Mouse (Mus musculus): ENCODE data around the gene Tyro3. TPM values are rescaled to one million over a fixed set of nuclear protein-coding genes. Genes with fewer than 3 reads are reported as not detected.

The Tyro3 gene
- polyA plus RNA-seq, 1 experiment: 38.4 TPM

DNA sequence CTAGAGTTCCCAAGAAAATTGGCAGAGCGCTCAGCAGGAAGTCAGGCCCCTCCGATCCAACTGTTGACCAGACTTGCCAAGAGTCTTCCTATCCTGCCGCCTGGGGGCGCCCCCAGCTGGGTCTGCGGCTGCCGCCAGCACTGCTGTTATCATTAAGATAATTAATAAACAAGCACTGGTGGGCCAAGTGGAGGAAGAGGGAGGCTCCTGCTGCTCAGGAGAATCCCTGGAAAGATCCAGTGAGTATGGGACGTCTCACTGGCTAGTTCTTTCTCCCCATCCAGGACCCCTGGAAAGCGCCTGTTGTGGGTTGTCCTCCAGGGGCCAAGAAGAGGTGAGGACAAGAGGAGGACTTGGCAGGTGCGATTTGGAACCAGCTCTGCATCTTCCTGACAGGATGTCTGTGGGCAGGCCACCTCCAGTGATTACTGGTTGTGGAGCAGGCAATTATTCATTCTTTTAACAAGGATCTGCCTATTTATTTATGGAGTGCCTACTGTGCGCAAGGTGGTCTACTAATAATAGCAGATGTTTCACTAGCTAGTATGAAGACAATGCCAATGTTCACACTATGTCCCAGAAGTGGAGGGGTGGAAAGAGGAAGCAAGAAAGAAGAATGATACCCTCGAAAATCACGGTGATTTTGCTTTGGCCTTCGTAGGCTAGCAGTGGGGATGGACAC is 854 bp downstream of the Tyro3 start:
- no peaks in the 10 kb centered on the region for H3K36me3 ChIP-seq (ENCODE audit: control insufficient read depth, insufficient read depth, low read length, poor library complexity, severe bottlenecking)
- no peaks in the 10 kb centered on the region for H3K27me3 ChIP-seq (ENCODE audit: control insufficient read depth, insufficient read depth, low read length, poor library complexity, severe bottlenecking)
- no peak overlapping the region for H3K9ac ChIP-seq (ENCODE audit: low read depth, poor library complexity, severe bottlenecking)
- no peak overlapping the region for H3K4me3 ChIP-seq (ENCODE audit: low read depth, low read length)
- H3K4me1 ChIP-seq (ENCODE audit: control insufficient read depth, insufficient read depth, low read length): peaks cover 10% of the 10 kb centered on the region
- no peak overlapping the region for H3K27ac ChIP-seq (ENCODE audit: insufficient read depth, low read length)
- TF ChIP-seq CTCF (IDR thresholded peaks at IDR 0.05; ENCODE audit: low read depth, low read length) (peak; percentile 62), EP300 (IDR thresholded peaks at IDR 0.05; ENCODE audit: insufficient read depth, low read depth, low read length) (no peak)
- H3K9me3 ChIP-seq (replicated peaks; ENCODE audit: control insufficient read depth, insufficient read depth, low read length, poor library complexity, severe bottlenecking): no peaks in the 10 kb centered on the region

DNA sequence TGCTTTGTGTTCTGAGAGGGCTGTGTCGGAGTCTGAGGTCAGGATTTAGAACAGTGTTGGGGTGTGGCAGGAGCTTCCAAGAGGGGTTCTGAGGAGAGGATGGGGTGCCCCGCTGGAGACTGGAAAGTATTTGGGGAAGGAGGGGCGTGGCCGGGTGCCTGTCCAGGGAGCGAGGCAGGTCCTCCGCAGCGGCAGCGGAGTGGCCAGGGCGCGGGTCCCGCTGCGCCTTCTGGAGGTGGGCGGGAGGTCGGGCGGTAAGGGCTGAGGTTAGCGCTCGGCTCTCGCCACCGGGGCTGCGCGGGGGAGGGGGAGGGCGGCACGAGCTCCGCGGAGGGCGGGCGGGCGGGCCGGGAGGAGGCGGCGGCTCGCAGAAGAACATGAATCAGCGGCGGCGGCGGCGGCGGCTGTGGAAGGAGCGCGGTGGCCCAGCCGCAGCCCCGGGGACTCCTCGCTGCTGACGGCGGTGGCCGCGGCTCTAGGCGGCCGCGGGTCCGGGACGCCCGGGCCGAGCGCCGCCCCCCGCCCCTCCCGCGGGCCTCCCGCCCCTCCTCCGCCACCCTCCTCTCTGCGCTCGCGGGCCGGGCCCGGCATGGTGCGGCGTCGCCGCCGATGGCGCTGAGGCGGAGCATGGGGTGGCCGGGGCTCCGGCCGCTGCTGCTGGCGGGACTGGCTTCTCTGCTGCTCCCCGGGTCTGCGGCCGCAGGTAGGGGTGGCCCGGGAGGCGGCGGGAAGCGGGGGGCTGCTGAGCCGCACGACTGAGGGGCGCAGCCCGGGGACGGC is 1.8 kb downstream of the Tyro3 start:
- H3K4me3 ChIP-seq (ENCODE audit: low read depth, low read length): peak overlapping the region; percentile 71
- peaks cover 13% of the 10 kb centered on the region for H3K4me1 ChIP-seq (ENCODE audit: control insufficient read depth, insufficient read depth, low read length)
- H3K9ac ChIP-seq (ENCODE audit: low read depth, poor library complexity, severe bottlenecking): peak overlapping the region; percentile 92
- no peaks in the 10 kb centered on the region for H3K27me3 ChIP-seq (ENCODE audit: control insufficient read depth, insufficient read depth, low read length, poor library complexity, severe bottlenecking)
- no peaks in the 10 kb centered on the region for H3K9me3 ChIP-seq (replicated peaks; ENCODE audit: control insufficient read depth, insufficient read depth, low read length, poor library complexity, severe bottlenecking)
- no peak overlapping the region for H3K27ac ChIP-seq (ENCODE audit: insufficient read depth, low read length)
- TF ChIP-seq POLR2A (IDR thresholded peaks at IDR 0.05; ENCODE audit: insufficient read depth, low read length) (no peak), EP300 (IDR thresholded peaks at IDR 0.05; ENCODE audit: insufficient read depth, low read depth, low read length) (no peak), CTCF (IDR thresholded peaks at IDR 0.05; ENCODE audit: low read depth, low read length) (no peak)
- no peaks in the 10 kb centered on the region for H3K36me3 ChIP-seq (ENCODE audit: control insufficient read depth, insufficient read depth, low read length, poor library complexity, severe bottlenecking)

DNA sequence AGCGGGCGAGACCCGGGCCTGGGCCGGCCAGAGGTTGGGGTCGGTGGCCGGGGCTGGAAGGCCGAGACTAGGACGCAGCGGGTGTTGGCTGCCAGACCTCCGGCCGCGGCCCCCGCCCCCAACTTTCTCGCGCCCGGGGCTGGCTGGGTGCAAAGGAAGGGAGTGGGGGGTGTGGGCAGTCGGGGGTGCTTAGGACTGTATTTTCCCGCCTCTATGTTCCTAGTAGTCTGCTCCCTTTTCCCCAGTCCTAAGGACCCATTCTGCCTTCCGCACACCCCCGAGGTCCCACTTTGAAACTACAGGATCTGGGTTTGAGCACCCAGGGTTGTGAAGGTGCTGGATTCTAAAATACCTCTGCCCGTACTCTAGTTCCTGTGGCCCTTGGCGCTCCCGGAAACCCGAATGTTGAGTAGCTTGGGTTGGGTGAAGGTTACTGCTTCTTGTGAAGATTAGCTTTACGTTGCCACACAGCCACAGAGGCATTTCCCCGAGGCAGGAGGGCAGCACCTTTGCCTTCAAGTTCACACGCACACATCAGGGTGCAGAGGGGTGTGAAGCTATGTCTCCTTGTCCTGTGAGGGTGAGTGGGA is 2.5 kb downstream of the Tyro3 start:
- H3K27ac ChIP-seq (ENCODE audit: insufficient read depth, low read length): no peak overlapping the region
- peak overlapping the region; percentile 92 for H3K9ac ChIP-seq (ENCODE audit: low read depth, poor library complexity, severe bottlenecking)
- peak overlapping the region; percentile 59 for H3K4me3 ChIP-seq (ENCODE audit: low read depth, low read length)
- TF ChIP-seq EP300 (IDR thresholded peaks at IDR 0.05; ENCODE audit: insufficient read depth, low read depth, low read length) (no peak), POLR2A (IDR thresholded peaks at IDR 0.05; ENCODE audit: insufficient read depth, low read length) (no peak), CTCF (IDR thresholded peaks at IDR 0.05; ENCODE audit: low read depth, low read length) (no peak)
- no peaks in the 10 kb centered on the region for H3K9me3 ChIP-seq (replicated peaks; ENCODE audit: control insufficient read depth, insufficient read depth, low read length, poor library complexity, severe bottlenecking)
- peaks cover 18% of the 10 kb centered on the region for H3K4me1 ChIP-seq (ENCODE audit: control insufficient read depth, insufficient read depth, low read length)
- no peaks in the 10 kb centered on the region for H3K36me3 ChIP-seq (ENCODE audit: control insufficient read depth, insufficient read depth, low read length, poor library complexity, severe bottlenecking)
- H3K27me3 ChIP-seq (ENCODE audit: control insufficient read depth, insufficient read depth, low read length, poor library complexity, severe bottlenecking): no peaks in the 10 kb centered on the region

DNA sequence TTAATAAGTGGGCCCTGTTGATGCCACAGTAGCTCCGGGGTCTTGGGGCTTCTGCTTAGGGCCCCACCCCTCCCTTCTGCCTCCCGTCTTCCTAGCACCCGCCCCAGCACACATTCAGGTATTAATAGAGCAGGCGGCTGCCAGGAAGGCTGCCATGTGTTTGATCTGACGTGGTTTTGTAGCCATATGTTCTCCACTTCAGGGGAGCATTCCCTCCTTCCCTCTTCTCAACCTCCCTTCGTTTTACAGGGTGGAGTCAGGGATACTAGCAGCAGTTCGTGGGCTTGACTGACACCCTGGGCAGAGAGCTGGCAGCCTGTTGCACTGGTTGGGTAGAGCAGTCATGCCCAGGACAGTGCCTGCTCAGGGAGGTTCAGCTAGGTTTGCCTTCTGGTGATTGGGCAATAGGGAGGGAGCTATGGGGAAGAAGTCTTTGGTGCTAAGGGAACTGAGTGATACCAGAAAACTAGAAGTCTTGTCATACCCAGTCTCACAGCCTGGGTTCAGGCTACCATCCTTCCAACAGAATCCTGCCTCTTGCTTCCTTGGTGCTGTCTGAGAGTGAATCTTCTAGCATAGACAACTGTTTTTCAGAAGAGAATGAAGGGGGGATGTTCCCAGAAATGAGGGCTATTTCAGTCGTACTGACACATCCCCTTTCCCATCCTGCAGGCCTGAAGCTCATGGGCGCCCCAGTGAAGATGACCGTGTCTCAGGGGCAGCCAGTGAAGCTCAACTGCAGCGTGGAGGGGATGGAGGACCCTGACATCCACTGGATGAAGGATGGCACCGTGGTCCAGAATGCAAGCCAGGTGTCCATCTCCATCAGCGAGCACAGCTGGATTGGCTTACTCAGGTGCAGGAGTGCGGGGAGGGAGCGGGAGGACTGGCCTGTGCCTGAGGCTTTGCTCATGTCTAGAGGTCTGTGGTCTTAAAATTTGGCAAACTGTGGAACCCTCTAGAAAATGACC is 3.6 kb downstream of the Tyro3 start:
- Histone ChIP-seq H3K36me3 (ENCODE audit: control insufficient read depth, insufficient read depth, low read length, poor library complexity, severe bottlenecking) (no peaks in the 10 kb centered on the region), H3K4me3 (ENCODE audit: low read depth, low read length) (peak overlapping the region; percentile 59; the same call in 1 of the 2 replicates), H3K9ac (ENCODE audit: low read depth, poor library complexity, severe bottlenecking) (peak overlapping the region; percentile 92; the same call in 1 of the 2 replicates), H3K9me3 (replicated peaks; ENCODE audit: control insufficient read depth, insufficient read depth, low read length, poor library complexity, severe bottlenecking) (no peaks in the 10 kb centered on the region), H3K27ac (ENCODE audit: insufficient read depth, low read length) (no peak overlapping the region), H3K4me1 (ENCODE audit: control insufficient read depth, insufficient read depth, low read length) (peaks cover 19% of the 10 kb centered on the region), H3K27me3 (ENCODE audit: control insufficient read depth, insufficient read depth, low read length, poor library complexity, severe bottlenecking) (no peaks in the 10 kb centered on the region)
- TF ChIP-seq EP300 (IDR thresholded peaks at IDR 0.05; ENCODE audit: insufficient read depth, low read depth, low read length): no peak
- TF ChIP-seq POLR2A (IDR thresholded peaks at IDR 0.05; ENCODE audit: insufficient read depth, low read length): no peak
- TF ChIP-seq CTCF (IDR thresholded peaks at IDR 0.05; ENCODE audit: low read depth, low read length): no peak

DNA sequence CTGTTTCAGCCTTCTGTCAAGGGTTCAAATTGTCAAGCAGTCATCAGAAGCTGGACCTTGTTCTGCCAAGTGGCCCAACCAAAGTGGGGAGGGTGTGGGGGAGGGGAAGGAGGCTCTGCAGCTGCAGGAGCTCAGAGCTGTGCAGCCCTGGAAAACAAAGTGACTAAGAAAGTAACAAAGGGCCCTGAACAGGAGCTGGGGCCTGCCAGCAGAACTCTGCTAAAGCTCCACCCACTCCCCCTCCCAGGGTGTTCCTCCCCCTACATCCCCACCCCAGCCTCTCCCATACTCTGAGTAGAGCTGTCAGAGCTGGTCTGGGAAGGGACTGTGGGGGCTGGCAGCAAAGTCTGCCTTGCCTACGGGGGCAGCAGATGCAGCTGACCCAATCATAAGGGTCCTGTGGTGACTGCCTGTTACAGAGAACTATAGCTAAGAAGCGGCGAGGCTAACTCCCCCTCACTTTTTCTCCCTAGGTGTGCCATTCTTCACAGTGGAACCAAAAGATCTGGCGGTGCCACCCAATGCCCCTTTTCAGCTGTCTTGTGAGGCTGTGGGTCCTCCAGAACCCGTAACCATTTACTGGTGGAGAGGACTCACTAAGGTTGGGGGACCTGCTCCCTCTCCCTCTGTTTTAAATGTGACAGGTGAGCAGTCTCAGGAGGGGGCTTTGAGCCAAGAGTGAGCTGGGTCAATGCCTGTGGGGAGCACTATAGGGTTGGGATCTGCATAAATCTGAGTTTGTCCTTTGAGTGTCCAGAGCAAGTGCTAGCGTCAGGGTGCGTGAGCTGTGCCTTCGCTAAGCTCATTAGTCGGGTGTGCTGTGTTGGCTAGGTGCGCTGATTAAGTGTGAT is 5.5 kb downstream of the Tyro3 start:
- Histone ChIP-seq H3K27me3 (ENCODE audit: control insufficient read depth, insufficient read depth, low read length, poor library complexity, severe bottlenecking) (no peaks in the 10 kb centered on the region), H3K36me3 (ENCODE audit: control insufficient read depth, insufficient read depth, low read length, poor library complexity, severe bottlenecking) (no peaks in the 10 kb centered on the region), H3K4me3 (ENCODE audit: low read depth, low read length) (no peak overlapping the region), H3K4me1 (ENCODE audit: control insufficient read depth, insufficient read depth, low read length) (peaks cover 19% of the 10 kb centered on the region), H3K9ac (ENCODE audit: low read depth, poor library complexity, severe bottlenecking) (no peak overlapping the region), H3K27ac (ENCODE audit: insufficient read depth, low read length) (peak overlapping the region; percentile 23; the same call in 1 of the 2 replicates), H3K9me3 (replicated peaks; ENCODE audit: control insufficient read depth, insufficient read depth, low read length, poor library complexity, severe bottlenecking) (no peaks in the 10 kb centered on the region)
- TF ChIP-seq EP300 (IDR thresholded peaks at IDR 0.05; ENCODE audit: insufficient read depth, low read depth, low read length): peak; percentile 81
- TF ChIP-seq POLR2A (IDR thresholded peaks at IDR 0.05; ENCODE audit: insufficient read depth, low read length): no peak
